Mouse (Mus musculus) left cerebral cortex, postnatal 25 days (tissue): ENCODE results near the gene Prkcz. TPM values are rescaled to one million over a fixed set of nuclear protein-coding genes. Genes with fewer than 3 reads are reported as not detected.

Experiments
- DNase-seq, 2 experiments: peaks; one replicate each; pipeline ENCODE4 v3.0.0; 2022; ENCODE audit warnings: low spot score in 2 of 2, mixed read lengths in 1 of 2
- intact Hi-C: fragments of 180-260 bp; cut with DNase I; formaldehyde crosslinking; loops from one replicate; pipeline ENCODE4 v1.15.1; 2025
- total RNA-seq, 2 experiments: library from RNA; stranded (reverse); gene quantifications; 2 replicates each; pipeline ENCODE4 v1.2.3; 2021

The Prkcz gene
- total RNA-seq, 2 experiments from 2014 or later: 218 to 220 TPM

DNA sequence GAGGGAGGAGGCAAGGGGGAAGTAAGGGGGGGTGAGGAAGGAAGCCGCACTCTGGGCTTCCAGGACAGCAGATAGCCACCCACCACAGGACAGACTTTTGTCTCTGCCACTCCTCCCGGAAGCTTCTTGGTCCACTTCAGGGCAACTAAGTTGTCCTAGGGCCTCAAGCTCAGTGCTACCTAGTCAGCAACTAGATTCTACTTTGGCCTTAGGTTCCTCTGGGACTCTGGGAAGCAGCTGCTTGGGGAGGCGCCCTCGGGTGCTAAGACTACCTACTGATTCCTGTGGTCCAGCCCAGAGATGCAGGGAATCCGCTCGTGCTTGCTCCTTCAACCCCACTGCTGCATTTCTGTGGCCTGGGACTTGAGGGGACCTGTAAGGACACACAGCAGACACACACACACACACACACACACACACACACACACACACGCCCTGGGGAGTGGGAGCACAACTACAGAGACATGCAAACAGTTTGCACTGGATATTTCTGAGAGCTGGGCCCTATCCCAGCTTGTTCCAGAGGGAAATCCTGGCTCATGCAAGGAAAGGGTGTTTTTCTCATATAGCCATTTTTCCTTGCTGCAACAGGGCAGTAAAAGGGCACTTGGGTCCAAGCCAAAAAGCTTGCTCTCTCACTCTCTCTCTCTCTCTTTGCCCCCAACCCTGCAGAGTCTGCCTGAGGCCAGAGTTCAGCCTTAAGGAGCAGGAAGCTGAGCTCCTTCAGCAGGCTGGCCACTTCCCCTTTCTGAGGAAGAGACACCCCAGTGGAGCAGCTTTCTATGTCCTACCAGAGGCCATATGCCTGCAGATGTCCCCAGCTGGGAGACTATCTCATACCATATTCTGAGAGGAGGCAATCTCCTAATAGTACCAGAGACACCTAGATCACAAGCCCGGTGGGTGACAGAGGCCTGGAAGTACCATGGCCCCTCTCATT is 126.5 kb downstream of the Prkcz start:
- intact Hi-C loops: no loop called here
- DNase-seq: peak in 1 of 2 experiments; percentile 52

DNA sequence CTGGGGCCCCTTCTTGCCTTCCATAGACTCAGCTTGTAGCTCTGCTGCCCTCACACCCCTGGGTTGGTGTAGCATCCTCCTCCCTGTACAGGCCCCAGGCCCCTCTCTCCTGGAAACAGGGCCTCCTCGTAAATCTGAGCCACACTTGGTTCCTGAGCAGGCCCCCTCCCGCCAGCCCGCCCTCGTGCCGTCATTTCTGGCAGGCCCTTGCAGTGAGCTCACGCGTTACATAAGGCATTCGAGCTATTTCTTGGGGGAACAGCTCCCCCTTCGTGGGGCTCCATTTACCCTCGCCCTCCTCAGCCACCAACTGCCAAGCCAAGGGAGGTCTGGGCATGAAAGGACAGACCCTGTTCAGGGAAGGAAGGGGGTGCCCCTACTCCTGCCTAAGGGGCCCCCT is 127.3 kb downstream of the Prkcz start:
- intact Hi-C loops: no loop called here

DNA sequence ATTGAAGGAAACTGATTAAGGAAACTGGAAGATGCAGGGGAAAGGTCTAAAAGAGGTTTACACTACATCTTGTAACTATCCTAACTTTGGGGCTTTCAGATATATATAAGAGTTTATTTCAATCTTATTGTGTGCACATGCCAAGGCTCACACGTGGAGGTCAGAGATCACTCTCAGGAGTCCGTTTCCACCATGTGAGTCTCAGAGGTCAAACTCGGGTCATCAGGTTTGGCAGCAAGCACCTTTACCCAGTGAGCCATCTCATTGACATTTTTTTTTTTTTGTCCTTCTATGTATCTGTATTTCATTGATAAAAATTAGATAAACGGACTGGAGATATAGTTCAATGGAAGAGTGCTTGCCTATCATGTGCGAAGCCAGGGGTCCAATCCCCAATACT is 132.7 kb downstream of the Prkcz start:
- intact Hi-C loops: no loop called here
- no peak for DNase-seq

More for the DNA sequence above, 127.3 kb downstream of the Prkcz start:
- peak; percentile 84 to 95 for DNase-seq

DNA sequence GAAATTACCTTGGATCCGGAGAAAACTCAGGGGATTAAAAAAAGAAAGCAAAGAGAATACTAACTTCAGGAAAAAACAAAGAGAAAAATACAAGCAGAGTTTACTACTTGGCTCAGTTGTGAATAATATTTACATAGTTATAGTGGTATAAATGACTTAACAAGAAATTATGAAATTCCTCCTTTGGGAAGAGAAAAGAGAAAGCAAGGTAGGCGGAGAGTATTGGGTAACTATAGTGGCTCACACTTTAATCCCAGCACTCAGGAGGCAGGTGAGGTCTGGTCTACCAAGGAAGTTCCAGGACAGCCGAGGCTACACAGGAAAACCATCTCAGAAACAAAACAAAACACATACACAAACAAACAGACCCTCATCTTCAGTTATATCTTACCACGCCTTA is 133.2 kb downstream of the Prkcz start:
- DNase-seq: no peak
- intact Hi-C loops: no loop called here

DNA sequence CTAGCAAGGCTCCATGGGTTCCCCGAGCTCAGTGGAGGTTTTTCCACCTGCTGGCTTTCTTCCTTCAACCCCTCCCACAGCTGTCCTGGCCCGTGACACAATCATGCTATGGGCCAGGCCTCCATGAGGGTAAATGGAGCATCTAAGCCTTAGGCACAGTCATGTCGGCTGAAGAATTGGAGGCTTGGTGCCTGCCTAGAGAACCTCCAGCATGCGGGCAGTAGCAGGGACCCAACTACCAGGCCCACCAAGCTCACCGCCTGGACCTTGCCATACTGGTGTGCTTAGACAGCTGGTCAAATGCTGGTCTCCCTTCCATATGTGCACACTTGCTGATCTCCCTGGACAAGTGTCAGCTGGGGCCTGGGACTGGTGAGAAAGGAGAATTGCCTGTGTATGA is 135.2 kb downstream of the Prkcz start:
- intact Hi-C loops: no loop called here
- DNase-seq: no peak

- intact Hi-C loops: loop anchor here (2.0 kb wide), 1 partner anchor 25 kb away; the partner anchor contains the start of gene Faap20
- no peak for DNase-seq
Observed at GRCm38 (mm10) chr4:155223594-155224528, 137.3 kb downstream of the Prkcz start.

GRCm38 (mm10) chr4:155222841-155223593 is 138.1 kb downstream of the Prkcz start:
- peak; percentile 99 to 100 for DNase-seq
- intact Hi-C loops: loop anchor here (2.0 kb wide), 1 partner anchor 26 kb away; the partner anchor contains the start of gene Faap20

- DNase-seq: no peak
- intact Hi-C loops: loop anchor here (2.0 kb wide), 1 partner anchor 26 kb away; the partner anchor contains the start of gene Faap20
Observed at GRCm38 (mm10) chr4:155222552-155222840, 138.7 kb downstream of the Prkcz start, which contains the start of gene Ski. Gene Ski (minus strand): TSS chr4:155222592.

DNA sequence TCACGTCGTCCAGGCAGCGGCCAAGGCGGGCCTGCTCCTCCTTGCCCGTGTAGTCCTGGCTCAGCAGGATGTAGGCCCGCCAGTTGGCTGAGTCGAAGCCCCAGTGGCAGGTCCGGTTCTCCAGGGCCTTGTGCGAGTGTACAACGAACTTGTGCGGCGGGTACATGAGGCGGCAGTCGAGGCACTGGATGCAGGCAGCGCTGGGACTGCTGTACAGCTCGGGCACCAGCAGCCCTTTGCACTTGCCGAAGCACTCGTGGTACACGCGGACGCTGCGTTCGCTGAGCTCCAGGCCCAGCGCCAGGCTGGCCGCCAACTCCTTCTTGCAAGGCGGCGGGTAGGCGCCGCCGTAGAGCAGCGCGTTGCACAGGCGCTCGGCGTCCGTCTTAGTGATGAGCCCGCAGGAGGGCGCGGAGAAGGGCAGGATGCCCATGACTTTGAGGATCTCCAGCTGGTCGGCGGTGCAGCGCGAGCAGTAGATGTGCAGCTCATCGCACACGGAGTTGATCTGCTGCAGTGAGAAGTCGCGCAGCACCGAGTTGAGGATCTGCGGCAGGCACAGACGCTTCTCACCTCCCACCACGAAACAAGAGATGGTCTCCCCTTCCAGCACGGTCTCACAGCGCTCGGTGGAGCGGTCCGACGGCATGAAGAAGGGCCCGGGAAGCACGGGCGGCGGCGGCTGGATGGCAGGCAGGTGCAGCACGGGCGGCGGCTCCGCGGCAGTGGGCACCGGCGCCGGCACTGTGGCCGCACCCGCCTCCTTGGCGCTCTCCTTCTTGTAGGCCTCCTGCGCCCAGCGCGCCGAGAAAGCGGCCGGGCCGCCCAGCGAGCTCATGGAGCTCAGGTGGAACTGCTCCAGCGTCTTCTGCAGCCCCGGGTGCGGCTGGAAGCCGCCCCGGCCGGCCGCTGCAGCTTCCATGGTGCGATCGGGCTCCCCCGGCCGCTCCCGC is 139.3 kb downstream of the Prkcz start:
- intact Hi-C loops: loop anchor here (2.0 kb wide), 3 partner anchors 27 to 71 kb away; partner anchors contain the start of gene Faap20
- DNase-seq: peak; percentile 77 to 83

DNA sequence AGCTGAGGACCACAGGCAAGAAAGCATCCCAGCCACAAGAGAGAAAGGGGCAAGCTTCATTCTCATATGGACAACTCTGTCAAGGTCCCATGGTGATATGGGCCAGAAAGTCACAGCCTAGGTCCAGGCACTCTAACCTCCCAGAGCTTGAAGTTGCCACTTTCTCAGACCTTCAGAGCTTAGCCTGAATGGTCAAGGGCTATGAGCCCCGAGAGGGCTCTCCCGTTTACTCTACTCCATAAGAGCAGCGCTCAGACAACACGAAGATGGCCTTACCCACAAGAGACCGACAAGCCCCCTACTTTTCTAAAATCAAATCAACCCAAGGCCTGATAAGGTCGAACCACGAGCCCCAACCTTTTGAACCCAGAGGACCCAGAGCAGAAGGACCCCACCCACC is 140.1 kb downstream of the Prkcz start:
- DNase-seq: no peak
- intact Hi-C loops: loop anchor here (2.0 kb wide), 2 partner anchors 48 to 70 kb away; no protein-coding TSS in a partner anchor

GRCm38 (mm10) chr4:155220213-155221100 is 140.7 kb downstream of the Prkcz start:
- no peak for DNase-seq
- intact Hi-C loops: loop anchor here (2.0 kb wide), 2 partner anchors 48 to 70 kb away; no protein-coding TSS in a partner anchor

DNA sequence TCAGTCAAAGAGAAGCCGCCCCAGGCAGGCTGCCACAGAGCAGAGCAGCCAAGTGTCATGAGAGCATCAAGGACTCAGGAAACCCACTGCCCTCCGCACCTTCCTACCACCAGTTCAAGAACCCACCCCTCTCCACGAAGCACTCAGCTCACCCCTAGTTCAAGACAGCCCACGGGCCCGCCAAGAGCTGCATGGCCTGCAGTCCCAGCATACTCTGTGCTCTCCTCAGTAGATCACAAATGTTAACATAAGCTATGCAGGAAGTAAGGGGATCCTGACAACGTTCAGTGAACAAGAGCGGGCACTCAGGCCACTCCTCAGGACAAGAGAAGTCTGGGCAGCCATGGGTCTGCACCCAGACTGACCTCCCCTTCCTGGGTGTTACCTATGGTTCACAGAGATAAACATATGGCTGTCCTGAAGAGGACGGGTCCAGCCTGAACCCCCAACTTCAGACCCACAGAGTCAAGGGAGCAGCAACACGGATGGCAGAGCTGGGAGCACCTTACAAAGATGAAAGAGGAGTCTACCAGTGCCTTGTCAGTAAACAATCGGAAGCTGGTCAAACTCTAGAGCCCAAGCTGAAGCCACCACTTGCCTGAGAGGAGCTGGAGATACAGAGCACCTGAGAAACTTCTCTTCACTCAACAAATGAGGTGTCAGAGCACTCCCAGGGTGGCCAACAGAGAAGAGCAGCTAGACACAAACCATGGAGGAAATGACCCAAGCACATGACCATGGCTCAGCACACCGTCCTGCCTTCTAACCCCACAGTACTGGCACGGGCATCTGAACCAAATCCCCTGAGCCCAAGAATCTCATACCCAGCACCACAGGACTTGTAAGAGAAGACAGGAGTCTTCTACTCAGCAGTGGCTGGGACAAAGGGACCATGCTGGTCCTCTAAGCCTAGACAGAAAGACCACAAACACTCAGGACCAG is 141.6 kb downstream of the Prkcz start:
- intact Hi-C loops: loop anchor here (2.0 kb wide), 2 partner anchors 47 to 69 kb away; no protein-coding TSS in a partner anchor
- no peak for DNase-seq

- intact Hi-C loops: no loop called here
- DNase-seq: no peak
Observed at GRCm38 (mm10) chr4:155218104-155218732, 142.9 kb downstream of the Prkcz start.

- intact Hi-C loops: no loop called here
- no peak for DNase-seq
Observed at GRCm38 (mm10) chr4:155217241-155218103, 143.7 kb downstream of the Prkcz start.
